Mouse (Mus musculus): ENCODE measurements at regions not wholly inside any gene's neighbourhood (a gene's known extent, or its start where the extent isn't known, plus 50 kb on each side); places are given as distances from the start of the nearest gene placed in this dataset.

GRCm38 (mm10) chr10:16498580-16498979 is 1224.4 kb upstream of the Cited2 start:
- no peak overlapping the region for H3K4me3 ChIP-seq (ENCODE audit: insufficient read depth, low read depth, low read length)
- no peaks in the 10 kb centered on the region for H3K4me1 ChIP-seq (ENCODE audit: control insufficient read depth, insufficient read depth, low read length)
- no peak for DNase-seq
- WGBS = 64% methylated on average over 1 of the region's 1 CpGs
- H3K27ac ChIP-seq (ENCODE audit: insufficient read depth, low read depth, low read length) = no peak overlapping the region
- no peaks in the 10 kb centered on the region for H3K36me3 ChIP-seq (ENCODE audit: control insufficient read depth, insufficient read depth, low read length)
- no peaks in the 10 kb centered on the region for H3K27me3 ChIP-seq (replicated peaks; ENCODE audit: control insufficient read depth, insufficient read depth, low read length)
- no peak for TF ChIP-seq CTCF (conservative IDR thresholded peaks at IDR 0.05; ENCODE audit: insufficient read depth, insufficient read length, low read depth, low read length)
- TF ChIP-seq POLR2A (IDR thresholded peaks at IDR 0.05; ENCODE audit: low read depth, low read length) = no peak

GRCm38 (mm10) chr10:16507681-16508080 is 1215.3 kb upstream of the Cited2 start:
- no peak overlapping the region for H3K4me3 ChIP-seq (ENCODE audit: insufficient read depth, low read depth, low read length)
- DNase-seq = no peak
- H3K4me1 ChIP-seq (ENCODE audit: control insufficient read depth, insufficient read depth, low read length) = no peaks in the 10 kb centered on the region
- H3K27me3 ChIP-seq (replicated peaks; ENCODE audit: control insufficient read depth, insufficient read depth, low read length) = no peaks in the 10 kb centered on the region
- H3K27ac ChIP-seq (ENCODE audit: insufficient read depth, low read depth, low read length) = no peak overlapping the region
- H3K36me3 ChIP-seq (ENCODE audit: control insufficient read depth, insufficient read depth, low read length) = no peaks in the 10 kb centered on the region
- no peak for TF ChIP-seq POLR2A (IDR thresholded peaks at IDR 0.05; ENCODE audit: low read depth, low read length)
- no peak for TF ChIP-seq CTCF (conservative IDR thresholded peaks at IDR 0.05; ENCODE audit: insufficient read depth, insufficient read length, low read depth, low read length)
- WGBS = 64% methylated on average over 2 of the region's 2 CpGs

- Histone ChIP-seq H3K4me3 (ENCODE audit: insufficient read depth, low read depth, low read length) (no peak overlapping the region), H3K36me3 (ENCODE audit: control insufficient read depth, insufficient read depth, low read length) (no peaks in the 10 kb centered on the region), H3K4me1 (ENCODE audit: control insufficient read depth, insufficient read depth, low read length) (no peaks in the 10 kb centered on the region), H3K27ac (ENCODE audit: insufficient read depth, low read depth, low read length) (no peak overlapping the region), H3K27me3 (replicated peaks; ENCODE audit: control insufficient read depth, insufficient read depth, low read length) (no peaks in the 10 kb centered on the region)
- WGBS = 57% methylated on average over 6 of the region's 6 CpGs
- DNase-seq = no peak
- TF ChIP-seq CTCF (conservative IDR thresholded peaks at IDR 0.05; ENCODE audit: insufficient read depth, insufficient read length, low read depth, low read length) = no peak
- no peak for TF ChIP-seq POLR2A (IDR thresholded peaks at IDR 0.05; ENCODE audit: low read depth, low read length)
Measured at GRCm38 (mm10) chr10:16508161-16508560, 1214.9 kb upstream of the Cited2 start.

GRCm38 (mm10) chr10:16514656-16515055 is 1208.4 kb upstream of the Cited2 start:
- 66% methylated on average over 2 of the region's 2 CpGs for WGBS
- Histone ChIP-seq H3K27me3 (replicated peaks; ENCODE audit: control insufficient read depth, insufficient read depth, low read length) (no peaks in the 10 kb centered on the region), H3K27ac (ENCODE audit: insufficient read depth, low read depth, low read length) (no peak overlapping the region), H3K36me3 (ENCODE audit: control insufficient read depth, insufficient read depth, low read length) (no peaks in the 10 kb centered on the region), H3K4me3 (ENCODE audit: insufficient read depth, low read depth, low read length) (no peak overlapping the region), H3K4me1 (ENCODE audit: control insufficient read depth, insufficient read depth, low read length) (no peaks in the 10 kb centered on the region)
- TF ChIP-seq POLR2A (IDR thresholded peaks at IDR 0.05; ENCODE audit: low read depth, low read length) (no peak), CTCF (conservative IDR thresholded peaks at IDR 0.05; ENCODE audit: insufficient read depth, insufficient read length, low read depth, low read length) (no peak)
- no peak for DNase-seq

- DNase-seq = no peak
- no peak overlapping the region for H3K27ac ChIP-seq (ENCODE audit: insufficient read depth, low read depth, low read length)
- H3K4me3 ChIP-seq (ENCODE audit: insufficient read depth, low read depth, low read length) = no peak overlapping the region
- H3K27me3 ChIP-seq (replicated peaks; ENCODE audit: control insufficient read depth, insufficient read depth, low read length) = no peaks in the 10 kb centered on the region
- no peaks in the 10 kb centered on the region for H3K36me3 ChIP-seq (ENCODE audit: control insufficient read depth, insufficient read depth, low read length)
- H3K4me1 ChIP-seq (ENCODE audit: control insufficient read depth, insufficient read depth, low read length) = no peaks in the 10 kb centered on the region
- TF ChIP-seq POLR2A (IDR thresholded peaks at IDR 0.05; ENCODE audit: low read depth, low read length) = no peak
- TF ChIP-seq CTCF (conservative IDR thresholded peaks at IDR 0.05; ENCODE audit: insufficient read depth, insufficient read length, low read depth, low read length) = no peak
Measured at GRCm38 (mm10) chr10:16521895-16522294, 1201.1 kb upstream of the Cited2 start.

GRCm38 (mm10) chr10:16524101-16524500 is 1198.9 kb upstream of the Cited2 start:
- H3K4me1 ChIP-seq (ENCODE audit: control insufficient read depth, insufficient read depth, low read length) = no peaks in the 10 kb centered on the region
- DNase-seq = no peak
- H3K27ac ChIP-seq (ENCODE audit: insufficient read depth, low read depth, low read length) = no peak overlapping the region
- no peaks in the 10 kb centered on the region for H3K36me3 ChIP-seq (ENCODE audit: control insufficient read depth, insufficient read depth, low read length)
- no peaks in the 10 kb centered on the region for H3K27me3 ChIP-seq (replicated peaks; ENCODE audit: control insufficient read depth, insufficient read depth, low read length)
- TF ChIP-seq CTCF (conservative IDR thresholded peaks at IDR 0.05; ENCODE audit: insufficient read depth, insufficient read length, low read depth, low read length) (no peak), POLR2A (IDR thresholded peaks at IDR 0.05; ENCODE audit: low read depth, low read length) (no peak)
- H3K4me3 ChIP-seq (ENCODE audit: insufficient read depth, low read depth, low read length) = no peak overlapping the region
- WGBS = 89% methylated on average over 1 of the region's 1 CpGs

GRCm38 (mm10) chr10:16527693-16528092 is 1195.3 kb upstream of the Cited2 start:
- H3K4me1 ChIP-seq (ENCODE audit: control insufficient read depth, insufficient read depth, low read length) = no peaks in the 10 kb centered on the region
- 58% methylated on average over 1 of the region's 1 CpGs for WGBS
- no peak for DNase-seq

GRCm38 (mm10) chr10:16537660-16538059 is 1185.4 kb upstream of the Cited2 start:
- TF ChIP-seq CTCF (conservative IDR thresholded peaks at IDR 0.05; ENCODE audit: insufficient read depth, insufficient read length, low read depth, low read length) (no peak), POLR2A (IDR thresholded peaks at IDR 0.05; ENCODE audit: low read depth, low read length) (no peak)
- no peak overlapping the region for H3K4me3 ChIP-seq (ENCODE audit: insufficient read depth, low read depth, low read length)
- H3K4me1 ChIP-seq (ENCODE audit: control insufficient read depth, insufficient read depth, low read length) = no peaks in the 10 kb centered on the region
- no peak for DNase-seq
- no peak overlapping the region for H3K27ac ChIP-seq (ENCODE audit: insufficient read depth, low read depth, low read length)
- H3K27me3 ChIP-seq (replicated peaks; ENCODE audit: control insufficient read depth, insufficient read depth, low read length) = no peaks in the 10 kb centered on the region
- 58% methylated on average over 3 of the region's 3 CpGs for WGBS
- no peaks in the 10 kb centered on the region for H3K36me3 ChIP-seq (ENCODE audit: control insufficient read depth, insufficient read depth, low read length)

More at GRCm38 (mm10) chr10:16527693-16528092, 1195.3 kb upstream of the Cited2 start:
- no peak overlapping the region for H3K27ac ChIP-seq (ENCODE audit: insufficient read depth, low read depth, low read length)
- TF ChIP-seq CTCF (conservative IDR thresholded peaks at IDR 0.05; ENCODE audit: insufficient read depth, insufficient read length, low read depth, low read length) (no peak), POLR2A (IDR thresholded peaks at IDR 0.05; ENCODE audit: low read depth, low read length) (no peak)
- H3K4me3 ChIP-seq (ENCODE audit: insufficient read depth, low read depth, low read length) = no peak overlapping the region
- no peaks in the 10 kb centered on the region for H3K36me3 ChIP-seq (ENCODE audit: control insufficient read depth, insufficient read depth, low read length)
- H3K27me3 ChIP-seq (replicated peaks; ENCODE audit: control insufficient read depth, insufficient read depth, low read length) = no peaks in the 10 kb centered on the region

All from kidney, adult 2 months (tissue).